Mouse (Mus musculus) mesoderm, embryonic 11.5 days (tissue): Measurements from ENCODE around the gene Sgpp2.

Experiments
- DNase-seq: peaks from one replicate; pipeline ENCODE4 v3.0.0-alpha.2; 2012; ENCODE audit warnings: low read depth, low spot score

Gene Sgpp2

GRCm38 (mm10) chr1:78310021-78310752 lies at the start of gene Sgpp2:
TSS of gene Sgpp2 (plus strand) at chr1:78310345.
- DNase-seq, result no peak

GRCm38 (mm10) chr1:78267519-78267918 lies 42.6 kb upstream of the Sgpp2 start:
- no peak for DNase-seq

- no peak for DNase-seq
Measured at GRCm38 (mm10) chr1:78272915-78273314, 37.2 kb upstream of the Sgpp2 start.

- DNase-seq, result no peak
Measured at GRCm38 (mm10) chr1:78279128-78279527, 31.0 kb upstream of the Sgpp2 start.

- no peak for DNase-seq
Measured at GRCm38 (mm10) chr1:78292397-78292796, 17.7 kb upstream of the Sgpp2 start.

GRCm38 (mm10) chr1:78299670-78300225 lies 10.4 kb upstream of the Sgpp2 start:
- no peak for DNase-seq

GRCm38 (mm10) chr1:78308688-78309087 lies 1.5 kb upstream of the Sgpp2 start:
- DNase-seq, result no peak

- no peak for DNase-seq
Measured at GRCm38 (mm10) chr1:78309280-78309679, 865 bp upstream of the Sgpp2 start.

- DNase-seq, result peak; percentile 54
Measured at GRCm38 (mm10) chr1:78310861-78311341, 756 bp downstream of the Sgpp2 start.

- DNase-seq, result no peak
Measured at GRCm38 (mm10) chr1:78311482-78311881, 1.3 kb downstream of the Sgpp2 start.

GRCm38 (mm10) chr1:78312917-78313316 lies 2.8 kb downstream of the Sgpp2 start:
- DNase-seq, result no peak

- no peak for DNase-seq
Measured at GRCm38 (mm10) chr1:78313961-78314360, 3.8 kb downstream of the Sgpp2 start.

GRCm38 (mm10) chr1:78318089-78318760 lies 8.1 kb downstream of the Sgpp2 start:
- DNase-seq, result no peak

- no peak for DNase-seq
Measured at GRCm38 (mm10) chr1:78320291-78320690, 10.1 kb downstream of the Sgpp2 start.

- DNase-seq, result no peak
Measured at GRCm38 (mm10) chr1:78322098-78322778, 12.1 kb downstream of the Sgpp2 start.

- no peak for DNase-seq
Measured at GRCm38 (mm10) chr1:78322844-78323243, 12.7 kb downstream of the Sgpp2 start.

GRCm38 (mm10) chr1:78324044-78324443 lies 13.9 kb downstream of the Sgpp2 start:
- no peak for DNase-seq

- no peak for DNase-seq
Measured at GRCm38 (mm10) chr1:78325851-78326250, 15.7 kb downstream of the Sgpp2 start.

- DNase-seq, result no peak
Measured at GRCm38 (mm10) chr1:78328646-78329045, 18.5 kb downstream of the Sgpp2 start.

- DNase-seq, result no peak
Measured at GRCm38 (mm10) chr1:78329861-78330260, 19.7 kb downstream of the Sgpp2 start.

- no peak for DNase-seq
Measured at GRCm38 (mm10) chr1:78330620-78331158, 20.5 kb downstream of the Sgpp2 start.

GRCm38 (mm10) chr1:78337726-78338125 lies 27.6 kb downstream of the Sgpp2 start:
- DNase-seq, result no peak
